In the genomic region with DNA sequence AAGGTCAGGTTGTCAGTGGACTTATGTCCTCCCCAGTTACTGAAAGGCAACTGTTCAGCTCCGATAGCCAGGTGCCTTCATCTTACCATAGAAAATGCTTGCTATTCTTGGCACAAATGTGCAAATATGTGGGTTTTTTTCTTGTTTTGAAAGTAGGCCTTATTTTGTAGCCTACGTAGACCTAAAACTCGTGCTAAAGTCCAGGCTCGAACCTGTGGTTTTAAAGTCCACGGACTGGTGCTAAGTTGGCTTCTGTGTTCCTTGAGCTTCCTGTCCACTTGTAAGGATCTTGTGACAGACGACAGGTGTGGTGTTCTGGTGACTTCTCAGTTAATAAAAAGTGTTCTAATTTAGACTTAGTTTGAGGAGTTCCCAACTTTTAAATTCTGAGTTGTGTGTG, we compare ENCODE assay signal across 19 mouse cellular contexts.
"Had no signal": no experiment of that assay in that cellular context is flagged by ENCODE, and none has a peak within 500 bp of the region (broad histone marks: within the 10 kb centered on the region; RNA-seq: fewer than 3 reads in every experiment).

No protein-coding gene starts in this region.

- H3K4me3 ChIP-seq: intestine, embryonic 15.5 days; limb, embryonic 10.5 days; limb, embryonic 13.5 days; midbrain, embryonic 12.5 days; midbrain, embryonic 15.5 days; neural tube, embryonic 12.5 days; neural tube, embryonic 15.5 days had no signal

- H3K4me1 ChIP-seq: midbrain, embryonic 15.5 days had no signal

- H3K9ac ChIP-seq: intestine, embryonic 15.5 days; limb, embryonic 13.5 days; liver, embryonic 14.5 days; liver, postnatal 0 days; lung, embryonic 14.5 days; midbrain, embryonic 12.5 days; midbrain, embryonic 15.5 days; neural tube, embryonic 12.5 days; neural tube, embryonic 15.5 days had no signal

- H3K9me3 ChIP-seq: intestine, embryonic 15.5 days; limb, embryonic 10.5 days; limb, embryonic 13.5 days; midbrain, embryonic 12.5 days; midbrain, embryonic 15.5 days; neural tube, embryonic 12.5 days; neural tube, embryonic 15.5 days had no signal

- H3K4me2 ChIP-seq: intestine, embryonic 15.5 days; limb, embryonic 13.5 days; lung, embryonic 14.5 days; midbrain, embryonic 12.5 days; midbrain, embryonic 15.5 days; neural tube, embryonic 12.5 days; neural tube, embryonic 15.5 days had no signal

- H3K27me3 ChIP-seq: intestine, embryonic 15.5 days; limb, embryonic 13.5 days; midbrain, embryonic 12.5 days; midbrain, embryonic 15.5 days; neural tube, embryonic 12.5 days; neural tube, embryonic 15.5 days had no signal

- DNase-seq: liver; liver, postnatal 0 days; lung, embryonic 14.5 days; right cerebral cortex, postnatal 14 days; right cerebral cortex, postnatal 4 days; thymus, adult 2 months; thymus, postnatal 14 days; thymus, postnatal 4 days had no signal

- ATAC-seq: intestine, embryonic 15.5 days; liver, postnatal 0 days; lung, postnatal 0 days had no signal

- H3K36me3 ChIP-seq: intestine, embryonic 15.5 days; limb, embryonic 10.5 days; limb, embryonic 13.5 days; midbrain, embryonic 12.5 days; midbrain, embryonic 15.5 days; neural tube, embryonic 12.5 days; neural tube, embryonic 15.5 days had no signal

- H3K27ac ChIP-seq: intestine, embryonic 15.5 days; limb, embryonic 10.5 days; limb, embryonic 13.5 days; liver, embryonic 14.5 days; macrophage; midbrain, embryonic 12.5 days; midbrain, embryonic 15.5 days; neural tube, embryonic 12.5 days; neural tube, embryonic 15.5 days; stomach, postnatal 0 days had no signal
